Mouse (Mus musculus) heart, postnatal 14 days (tissue): ENCODE measurements around the gene Trmt5. TPM values are rescaled to one million over a fixed set of nuclear protein-coding genes. Genes with fewer than 3 reads are reported as not detected.
A peak's percentile ranks its signal among the peaks of the same experiment; 100 is the strongest.

Source experiments
- DNase-seq, 2 experiments: peaks; one replicate each; pipeline ENCODE4 v3.0.0; 2021 to 2022
- intact Hi-C: fragments of 180-260 bp; cut with DNase I; formaldehyde crosslinking; loops from one replicate; pipeline ENCODE4 v1.15.1; 2025
- total RNA-seq, 2 experiments: library from RNA; stranded (reverse); gene quantifications; 2 replicates each; pipeline ENCODE4 v1.2.3; 2021

Trmt5 gene
- total RNA-seq, 2 experiments from 2014 or later: 42.6 to 47.3 TPM

DNA sequence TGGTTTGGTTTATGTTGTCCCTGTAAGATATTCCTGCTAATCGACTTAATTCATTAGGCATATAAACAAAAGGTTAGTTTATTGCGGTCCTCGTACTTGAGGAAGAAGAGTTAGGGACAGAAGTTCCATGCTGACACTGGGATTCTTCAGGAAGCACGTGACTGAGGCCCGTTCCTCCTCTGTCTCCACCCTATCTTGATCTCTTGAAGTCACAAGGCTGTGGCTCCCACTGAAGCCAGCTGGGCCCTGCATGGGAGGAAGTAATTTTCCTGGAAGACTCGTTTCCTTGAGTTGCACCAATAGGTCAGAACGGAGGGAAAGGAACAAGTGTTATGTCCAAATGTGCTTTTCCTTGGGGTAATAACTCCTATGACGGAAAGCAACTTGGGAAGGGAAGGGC is 1.1 kb upstream of the Trmt5 start:
- intact Hi-C loops: loop anchor here (2.0 to 10.0 kb wide), 4 partner anchors 80 to 243 kb away; partner anchors contain the start of gene Mnat1
- peak; percentile 21 for DNase-seq

DNA sequence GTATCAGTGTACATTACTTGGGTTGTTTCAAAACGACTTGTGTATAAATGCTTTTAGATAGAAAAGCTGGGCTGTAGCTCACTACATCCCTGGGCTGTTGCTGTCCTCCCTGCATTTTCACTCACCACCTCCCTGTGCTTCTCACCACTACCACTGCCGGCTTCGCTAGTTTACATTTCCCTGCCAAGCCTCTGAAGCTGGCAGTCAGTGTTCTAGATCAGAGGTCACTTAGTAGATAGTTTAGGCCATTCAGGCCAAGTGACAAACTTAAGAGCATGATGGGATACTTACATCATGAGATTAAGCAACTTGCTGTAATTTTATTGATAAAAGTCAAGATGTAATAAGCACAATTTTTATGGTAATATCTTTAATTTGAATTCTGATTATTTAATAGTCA is 11.6 kb downstream of the Trmt5 start:
- no peak for DNase-seq
- intact Hi-C loops: no loop called here

- intact Hi-C loops: loop anchor here (5.0 kb wide), 1 partner anchor 53 kb away; no protein-coding TSS in a partner anchor
- no peak for DNase-seq
Observed at GRCm38 (mm10) chr12:73269933-73270332, 16.6 kb downstream of the Trmt5 start.

- intact Hi-C loops: loop anchor here (5.0 kb wide), 1 partner anchor 52 kb away; no protein-coding TSS in a partner anchor
- no peak for DNase-seq
Observed at GRCm38 (mm10) chr12:73269531-73269930, 17.0 kb downstream of the Trmt5 start.

- DNase-seq: no peak
- intact Hi-C loops: loop anchor here (5.0 kb wide), 1 partner anchor 51 kb away; no protein-coding TSS in a partner anchor
Observed at GRCm38 (mm10) chr12:73268497-73268896, 18.0 kb downstream of the Trmt5 start.

DNA sequence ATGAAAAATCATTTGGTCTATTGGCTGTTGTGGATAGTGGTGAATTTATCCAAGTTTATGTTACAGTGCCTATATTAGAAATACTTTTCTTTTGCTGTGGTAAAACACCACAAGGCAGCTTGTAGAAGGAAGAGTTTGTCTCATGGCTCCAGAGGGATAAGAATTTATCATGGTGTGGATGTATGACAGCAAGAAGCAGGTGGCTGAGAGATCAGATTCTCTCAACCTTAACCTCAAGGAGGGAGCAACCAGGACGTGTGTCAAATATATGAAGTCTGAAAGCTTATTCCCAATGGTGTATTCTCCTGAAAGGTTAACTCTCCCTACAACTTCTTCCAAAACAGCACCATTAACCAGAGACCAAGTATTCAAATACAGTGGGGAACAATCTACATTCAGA is 19.9 kb downstream of the Trmt5 start:
- DNase-seq: no peak
- intact Hi-C loops: loop anchor here (5.0 kb wide), 1 partner anchor 49 kb away; no protein-coding TSS in a partner anchor

- intact Hi-C loops: loop anchor here (5.0 kb wide), 1 partner anchor 48 kb away; no protein-coding TSS in a partner anchor
- DNase-seq: no peak
Observed at GRCm38 (mm10) chr12:73265381-73265978, 21.0 kb downstream of the Trmt5 start.

DNA sequence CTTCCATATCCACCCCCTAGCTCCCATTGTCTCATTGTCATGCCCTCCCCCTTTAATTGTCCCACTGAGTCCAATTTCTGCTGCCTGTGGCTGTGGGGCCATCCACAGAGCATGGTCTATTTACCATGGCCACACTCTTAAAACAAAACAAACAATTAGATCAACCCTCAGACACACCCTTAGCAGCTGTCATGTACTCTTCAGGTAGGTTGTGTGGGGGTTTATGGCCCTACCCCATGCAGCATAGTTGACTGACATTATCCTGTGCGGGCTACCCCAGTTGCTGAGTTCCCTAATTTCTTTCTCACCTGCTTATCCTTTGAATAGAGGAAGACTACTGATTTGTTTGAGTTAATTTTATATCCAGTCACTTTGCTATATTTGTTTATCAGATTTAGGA is 26.2 kb downstream of the Trmt5 start:
- intact Hi-C loops: no loop called here
- no peak for DNase-seq

DNA sequence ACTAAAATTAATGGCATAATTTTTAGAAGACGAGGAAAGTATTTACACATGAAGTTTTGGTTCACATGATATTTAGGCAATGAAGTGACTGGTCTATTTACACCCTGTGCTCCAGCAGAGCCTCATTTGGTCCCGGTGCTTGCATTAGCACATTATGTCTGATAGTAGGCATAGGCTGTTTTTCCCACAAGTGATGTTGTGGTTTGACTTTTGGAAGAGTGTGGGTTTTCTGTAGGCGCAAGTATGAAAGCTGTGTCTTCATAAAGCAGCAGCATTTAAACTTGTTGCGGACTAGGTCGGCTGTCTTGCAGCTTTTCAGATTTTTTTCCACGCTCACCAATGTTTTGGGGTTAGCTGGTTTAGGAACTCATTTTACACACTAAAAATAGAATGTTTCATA is 27.2 kb downstream of the Trmt5 start:
- intact Hi-C loops: no loop called here
- DNase-seq: no peak

- no peak for DNase-seq
- intact Hi-C loops: no loop called here
Observed at GRCm38 (mm10) chr12:73255006-73255405, 31.5 kb downstream of the Trmt5 start.

DNA sequence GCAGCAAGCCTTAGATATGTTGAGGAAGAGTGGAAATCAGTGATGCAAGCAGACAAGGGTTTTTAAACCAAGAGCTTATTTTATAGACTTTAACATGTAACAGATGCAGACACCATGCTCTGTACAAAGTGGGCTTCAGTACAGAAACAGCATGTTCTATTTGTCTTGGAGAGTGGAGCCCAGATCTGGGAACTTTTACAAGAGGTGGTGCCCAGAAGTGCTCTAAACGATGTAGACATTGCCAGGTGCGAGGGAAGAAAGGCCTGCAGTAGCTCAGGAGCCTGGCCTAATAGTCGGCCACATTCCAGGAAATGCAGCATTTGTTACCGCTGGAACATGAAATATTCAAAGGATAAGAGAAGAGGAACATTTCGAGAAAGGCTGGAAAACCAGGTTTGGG is 40.8 kb downstream of the Trmt5 start:
- intact Hi-C loops: no loop called here
- no peak for DNase-seq

DNA sequence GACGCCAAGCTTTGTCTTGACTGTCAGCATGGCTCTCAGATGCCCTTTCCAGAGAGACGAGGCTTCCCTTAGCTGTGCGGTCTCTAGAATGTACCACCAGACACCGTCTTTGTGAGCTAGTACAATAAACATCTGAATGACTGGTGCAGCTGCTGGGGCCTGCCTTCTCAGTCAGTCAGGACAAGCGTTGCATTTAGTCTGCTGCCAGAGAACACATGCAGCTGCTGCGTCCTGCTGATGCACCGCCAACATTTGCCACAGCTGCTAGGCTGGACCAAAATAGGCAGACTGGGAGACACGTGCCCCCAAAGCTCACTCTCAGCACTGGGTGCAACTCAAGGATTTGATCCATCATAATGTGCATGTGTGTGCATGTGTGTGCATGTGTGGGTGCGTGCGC is 44.5 kb downstream of the Trmt5 start:
- intact Hi-C loops: no loop called here
- no peak for DNase-seq

DNA sequence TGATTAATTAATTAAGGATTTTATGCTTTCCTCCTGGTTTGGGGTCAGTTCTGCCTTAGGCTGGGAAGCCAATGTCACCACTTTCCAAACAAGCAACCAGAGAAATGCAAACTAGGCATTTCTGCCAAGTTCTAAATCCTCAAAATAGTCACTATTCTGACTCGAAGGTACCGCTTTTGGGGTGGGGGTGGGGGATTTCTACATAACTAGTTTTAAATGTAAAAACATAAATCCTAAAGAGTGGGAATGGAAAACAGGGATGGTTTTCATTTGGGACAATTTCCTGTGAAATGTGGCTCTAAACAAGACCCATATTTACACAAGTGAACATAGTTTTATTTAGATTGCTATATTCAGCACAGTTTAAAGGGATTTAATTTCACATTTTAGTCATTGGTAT is 53.9 kb downstream of the Trmt5 start:
- DNase-seq: no peak
- intact Hi-C loops: no loop called here

DNA sequence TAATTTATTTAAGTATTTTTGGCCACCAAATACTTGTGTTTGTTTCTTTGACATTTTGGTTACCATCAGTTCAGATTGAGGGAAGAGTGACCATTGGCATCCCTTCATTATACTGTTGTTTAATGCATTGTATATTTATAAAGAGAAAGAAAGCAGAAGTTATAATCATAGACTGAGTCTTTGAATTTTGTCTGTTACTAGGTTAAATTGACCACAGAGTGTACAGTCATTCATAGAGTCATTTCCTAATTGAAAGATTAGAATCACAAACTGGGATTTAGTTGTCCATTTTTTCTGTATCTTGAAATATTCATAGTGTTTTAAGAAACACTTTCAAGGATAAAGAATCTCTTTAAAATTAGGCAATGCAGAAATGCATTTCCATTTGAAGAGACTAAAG is 55.0 kb downstream of the Trmt5 start:
- intact Hi-C loops: no loop called here
- DNase-seq: no peak

DNA sequence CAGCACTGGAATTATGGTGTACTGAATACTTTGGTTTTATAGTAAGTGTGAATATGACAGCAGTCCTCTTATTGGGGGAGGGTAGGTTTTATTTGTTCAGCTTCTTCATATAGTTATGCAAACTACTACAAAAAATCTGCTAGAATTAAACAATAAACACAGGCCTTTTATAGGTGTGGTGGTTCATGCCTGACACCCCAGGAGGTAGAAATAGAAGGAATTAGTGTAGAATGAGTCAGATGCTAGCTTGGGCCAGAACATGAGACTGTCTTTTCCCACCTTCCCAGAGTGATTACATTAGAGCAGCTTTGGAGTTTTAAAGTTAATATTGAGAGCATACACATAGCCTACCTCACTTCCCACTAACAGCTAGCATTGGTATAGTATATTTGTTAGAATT is 56.3 kb downstream of the Trmt5 start:
- intact Hi-C loops: no loop called here
- no peak for DNase-seq

Other genes with a start within 250 kb of the Trmt5 start
- gene Six1, start 232.8 kb downstream of the Trmt5 start, total RNA-seq: under 1 TPM; 0.61 to 0.98 TPM
- gene Six4, start 173.3 kb downstream of the Trmt5 start, total RNA-seq: 1 to 10 TPM; 2.2 to 2.8 TPM
- 10 to 100 TPM; 19.3 to 20.0 TPM for gene Mnat1, start 163.0 kb downstream of the Trmt5 start, total RNA-seq
- 1 to 10 TPM; 6.2 to 6.9 TPM for gene Slc38a6, start 69 bp upstream of the Trmt5 start, total RNA-seq